Mouse (Mus musculus) neural tube, embryonic 14.5 days (tissue): ENCODE measurements at regions not wholly inside any gene's neighbourhood (a gene's known extent, or its start where the extent isn't known, plus 50 kb on each side); places are given as distances from the start of the nearest gene placed in this dataset.
"Not testable (repeated sequence)": the region's sequence is repeated elsewhere in the genome, so short reads cannot be mapped to it uniquely, and the experiment has no call there.

Source experiments
- ATAC-seq: fragments of 200-750 bp; cut with Nextera tagmentation; 2 replicates; pipeline ENCODE4 v1.8.0; 2017; ENCODE audit warnings: low read depth, mild to moderate bottlenecking, moderate TSS enrichment, moderate library complexity
- H3K27ac ChIP-seq: fragments of 300-500 bp; sonication (generic); 2 replicates; pipeline ENCODE4 v1.5.1; 2014; ENCODE audit warnings: low read depth, mild to moderate bottlenecking, control low read depth, low read length, moderate library complexity, mixed read lengths
- H3K27me3 ChIP-seq: fragments of 300-500 bp; sonication (generic); 2 replicates; pipeline ENCODE4 v1.6.1; 2014; ENCODE audit warnings: low read length; ENCODE audit not compliant: control insufficient read depth, insufficient read depth
- H3K36me3 ChIP-seq: fragments of 300-500 bp; sonication (generic); 2 replicates; pipeline ENCODE4 v1.6.1; 2014; ENCODE audit warnings: low read length, mixed read lengths; ENCODE audit not compliant: control insufficient read depth, insufficient read depth
- H3K4me1 ChIP-seq: fragments of 300-500 bp; sonication (generic); 2 replicates; pipeline ENCODE4 v1.6.1; 2014; ENCODE audit warnings: low read length; ENCODE audit not compliant: control insufficient read depth, insufficient read depth
- H3K4me2 ChIP-seq: fragments of 300-500 bp; sonication (generic); 2 replicates; pipeline ENCODE4 v1.6.1; 2014; ENCODE audit warnings: mild to moderate bottlenecking, low read depth, low read length, control low read depth
- H3K4me3 ChIP-seq: fragments of 300-500 bp; sonication (generic); 2 replicates; pipeline ENCODE4 v1.5.1; 2014; ENCODE audit warnings: low read depth, low read length, control low read depth, mixed read lengths
- H3K9ac ChIP-seq: fragments of 300-500 bp; sonication (generic); replicated peaks from 2 replicates; pipeline ENCODE4 v1.6.1; 2014; ENCODE audit warnings: low read depth, mild to moderate bottlenecking, control low read depth, low read length, mixed read lengths
- H3K9me3 ChIP-seq: fragments of 300-500 bp; sonication (generic); 2 replicates; pipeline ENCODE4 v1.6.1; 2016; ENCODE audit warnings: low read length; ENCODE audit not compliant: control insufficient read depth
- WGBS: fragments of 180-500 bp; shearing (Covaris S2); extraction: QIAGEN DNeasy Blood & Tissue Kit; methylation state at CpG from one replicate; pipeline ENCODE4 v1.1.7; 2014; 5-methylcytosine and 5-hydroxymethylcytosine counted together

DNA sequence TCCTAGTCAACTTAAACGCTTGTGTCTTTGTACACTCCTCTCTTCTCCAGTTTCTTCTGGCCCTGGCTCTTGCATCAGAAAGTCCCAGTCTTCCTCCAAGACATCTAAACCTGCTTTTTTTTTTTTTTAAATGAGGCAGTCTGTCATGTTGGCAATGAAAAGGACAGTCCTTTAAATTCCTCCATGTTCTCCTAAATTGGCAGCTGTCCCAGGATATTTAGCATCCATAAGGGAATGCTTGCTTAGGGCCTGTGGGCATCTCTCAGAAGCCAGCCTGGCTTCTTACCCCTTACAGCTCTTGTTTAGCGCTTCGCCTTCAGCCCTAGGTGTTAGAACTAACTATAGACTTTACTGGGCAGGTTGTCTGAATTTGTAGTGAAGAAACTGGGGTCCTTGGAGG lies 311.2 kb downstream of the Eipr1 start:
- Histone ChIP-seq H3K4me1 (peaks cover 14% of the 10 kb centered on the region), H3K4me2 (no peak overlapping the region), H3K27ac (peak overlapping the region; percentile 16), H3K9me3 (no peaks in the 10 kb centered on the region), H3K36me3 (no peaks in the 10 kb centered on the region), H3K27me3 (no peaks in the 10 kb centered on the region), H3K9ac (no peak overlapping the region), H3K4me3 (no peak overlapping the region)
- no peak for ATAC-seq
- WGBS, result 70% methylated on average over 3 of the region's 3 CpGs

DNA sequence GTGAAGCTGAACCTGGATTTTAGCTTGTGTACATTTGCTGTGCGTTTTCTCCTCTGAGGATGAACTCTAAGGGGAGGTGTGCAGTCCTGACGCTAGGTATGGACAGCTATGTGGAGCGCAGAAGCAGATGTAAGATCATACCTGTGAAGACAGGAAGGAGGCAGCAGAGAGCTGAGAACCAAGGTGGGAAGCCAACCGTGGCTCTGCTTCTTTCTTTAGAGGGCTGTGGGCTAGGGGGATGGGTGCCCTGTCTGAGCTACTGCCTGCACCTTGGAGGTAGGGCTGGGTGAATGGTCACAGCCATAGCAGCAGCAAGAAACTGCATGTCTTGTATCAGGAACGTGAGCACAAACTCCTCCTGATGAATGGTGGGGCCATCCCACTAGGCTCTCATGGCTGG lies 316.6 kb downstream of the Eipr1 start:
- no peaks in the 10 kb centered on the region for H3K9me3 ChIP-seq
- H3K4me1 ChIP-seq, result peaks cover under 1% of the 10 kb centered on the region; the same call in 1 of the 2 replicates
- ATAC-seq, result peak; percentile 70
- no peak overlapping the region for H3K27ac ChIP-seq
- 35% methylated on average over 5 of the region's 5 CpGs for WGBS
- no peak overlapping the region for H3K4me3 ChIP-seq
- H3K27me3 ChIP-seq, result no peaks in the 10 kb centered on the region
- H3K9ac ChIP-seq, result no peak overlapping the region
- H3K36me3 ChIP-seq, result no peaks in the 10 kb centered on the region
- H3K4me2 ChIP-seq, result no peak overlapping the region

DNA sequence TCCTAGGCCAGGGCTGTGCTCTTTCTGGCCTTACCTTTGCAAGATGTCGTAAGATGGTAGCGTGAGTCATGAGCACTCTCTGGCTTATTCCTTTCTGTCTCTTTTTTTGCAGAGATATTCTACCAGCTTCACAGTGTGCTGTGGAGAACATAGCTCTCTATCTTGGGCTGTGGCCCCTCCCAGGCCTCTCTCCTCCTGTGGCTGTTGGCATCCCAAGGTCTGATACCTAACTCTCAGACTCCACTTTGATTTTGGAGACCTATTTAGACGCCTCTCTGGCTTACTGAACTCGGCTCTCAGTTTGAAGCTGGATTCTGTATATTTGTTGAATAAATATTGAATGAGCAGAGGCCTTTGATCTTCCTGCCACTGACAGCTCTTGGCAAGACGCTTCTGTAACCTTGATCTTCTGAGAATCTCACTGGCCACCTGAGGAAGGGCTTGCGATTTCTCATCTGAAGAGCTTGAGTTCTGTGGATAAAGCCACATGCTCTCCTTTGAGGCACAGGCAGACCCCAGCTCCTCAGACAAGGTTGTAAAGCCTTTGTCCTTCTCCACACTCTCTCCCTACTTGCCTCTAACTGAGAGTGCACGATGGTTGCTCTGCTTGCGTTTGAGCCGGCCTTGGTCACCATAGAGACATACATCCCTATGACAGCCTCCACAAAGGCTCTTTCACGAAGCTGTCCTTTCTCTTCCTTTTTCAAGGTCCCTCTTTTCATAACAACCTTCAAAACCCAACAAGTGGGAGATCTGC lies 323.7 kb downstream of the Eipr1 start:
- no peaks in the 10 kb centered on the region for H3K36me3 ChIP-seq
- H3K4me2 ChIP-seq, result no peak overlapping the region
- no peaks in the 10 kb centered on the region for H3K9me3 ChIP-seq
- no peak for ATAC-seq
- no peaks in the 10 kb centered on the region for H3K4me1 ChIP-seq
- WGBS, result 62% methylated on average over 10 of the region's 10 CpGs
- no peak overlapping the region for H3K27ac ChIP-seq
- no peak overlapping the region for H3K4me3 ChIP-seq
- no peaks in the 10 kb centered on the region for H3K27me3 ChIP-seq
- H3K9ac ChIP-seq, result no peak overlapping the region

DNA sequence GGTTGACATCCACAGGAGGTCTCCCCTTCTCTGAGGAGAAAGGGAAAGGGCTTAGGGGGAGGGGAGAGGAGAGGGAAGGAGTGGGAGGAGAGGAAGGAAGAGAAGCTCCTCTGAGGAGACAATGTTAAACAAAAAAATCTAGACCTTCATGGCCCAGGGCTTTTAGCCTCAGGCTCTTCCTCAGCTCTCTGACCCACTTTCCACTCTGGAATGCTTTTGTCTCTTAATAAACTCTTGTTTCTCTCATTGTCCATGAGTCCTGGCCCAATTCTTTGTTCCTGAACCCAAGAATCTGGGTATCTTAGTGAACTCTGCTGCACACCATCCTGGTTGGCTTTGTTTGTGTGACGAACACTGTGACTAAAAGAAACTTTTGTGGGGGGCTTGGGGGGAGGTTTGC lies 325.0 kb downstream of the Eipr1 start:
- H3K27ac ChIP-seq, result no peak overlapping the region
- no peaks in the 10 kb centered on the region for H3K27me3 ChIP-seq
- H3K4me1 ChIP-seq, result no peaks in the 10 kb centered on the region
- no peak overlapping the region for H3K4me3 ChIP-seq
- 70% methylated on average over 1 of the region's 1 CpGs for WGBS
- H3K9me3 ChIP-seq, result no peaks in the 10 kb centered on the region
- H3K4me2 ChIP-seq, result no peak overlapping the region
- H3K9ac ChIP-seq, result no peak overlapping the region
- H3K36me3 ChIP-seq, result no peaks in the 10 kb centered on the region
- ATAC-seq, result no peak

DNA sequence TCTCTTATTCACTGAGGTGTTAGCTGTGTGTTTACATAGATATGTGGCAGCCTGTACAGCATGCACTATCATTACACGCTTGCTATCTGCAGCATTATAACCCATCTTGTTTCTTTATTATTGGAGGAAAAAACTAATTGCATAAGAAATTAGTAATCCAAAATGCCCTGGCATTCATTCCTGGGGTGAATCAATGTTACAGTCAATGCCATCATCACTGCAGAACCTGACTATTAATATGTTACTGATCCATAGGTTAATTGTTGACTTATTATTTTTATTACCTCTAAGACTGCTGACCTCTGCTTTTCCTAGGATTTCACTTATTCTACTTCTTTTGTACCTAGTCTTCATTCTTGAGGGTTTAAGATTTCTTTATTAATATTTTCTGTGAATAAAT lies 327.4 kb downstream of the Eipr1 start:
- Histone ChIP-seq H3K9me3 (no peaks in the 10 kb centered on the region), H3K9ac (no peak overlapping the region), H3K27me3 (no peaks in the 10 kb centered on the region), H3K4me2 (no peak overlapping the region), H3K27ac (no peak overlapping the region), H3K4me1 (peaks cover 11% of the 10 kb centered on the region), H3K4me3 (no peak overlapping the region), H3K36me3 (no peaks in the 10 kb centered on the region)
- 93% methylated on average over 1 of the region's 1 CpGs for WGBS
- ATAC-seq, result no peak

DNA sequence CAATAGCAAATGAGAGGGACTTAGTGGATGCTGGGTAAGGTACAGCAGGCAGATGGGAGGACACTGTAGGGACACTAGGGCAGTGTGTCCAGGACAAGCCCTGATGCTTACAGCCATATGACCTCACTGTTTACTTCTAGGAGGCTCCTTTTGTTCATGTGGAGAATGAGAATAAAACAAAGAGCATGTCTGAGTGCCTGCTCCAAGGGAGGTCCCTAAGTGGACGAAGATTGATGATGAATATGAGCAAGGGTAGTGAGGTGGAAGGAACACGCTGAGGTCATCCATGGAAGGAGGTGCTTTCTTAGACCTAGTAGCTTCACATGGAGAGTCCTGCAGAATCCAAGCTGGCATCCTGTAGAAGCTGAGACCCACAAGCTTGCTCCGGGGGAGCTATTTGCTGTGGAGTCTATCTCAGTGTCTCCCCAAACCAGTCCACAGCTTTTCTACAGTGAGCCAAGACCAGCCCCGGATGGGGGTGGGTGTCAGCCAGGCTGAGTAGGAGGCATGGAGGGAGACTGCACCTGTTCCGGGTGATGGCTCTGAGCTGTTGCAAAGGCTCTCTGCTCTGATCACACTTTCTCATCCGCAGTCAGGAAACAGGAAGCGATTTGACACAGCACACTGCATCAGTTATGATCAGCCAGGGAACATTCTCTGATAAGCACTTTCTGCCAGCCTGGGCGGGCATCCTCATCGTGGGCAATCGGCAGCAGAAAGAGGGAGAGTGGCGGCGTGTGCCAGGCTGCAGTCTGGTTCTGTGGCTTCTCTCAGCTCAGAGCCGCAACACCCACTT lies 332.0 kb downstream of the Eipr1 start:
- H3K27ac ChIP-seq, result peak overlapping the region; percentile 45
- H3K4me2 ChIP-seq, result no peak overlapping the region
- no peak overlapping the region for H3K4me3 ChIP-seq
- peaks cover 11% of the 10 kb centered on the region for H3K4me1 ChIP-seq
- H3K36me3 ChIP-seq, result no peaks in the 10 kb centered on the region
- no peaks in the 10 kb centered on the region for H3K27me3 ChIP-seq
- ATAC-seq, result peak; percentile 71
- H3K9me3 ChIP-seq, result no peaks in the 10 kb centered on the region
- H3K9ac ChIP-seq, result no peak overlapping the region
- WGBS, result 48% methylated on average over 13 of the region's 13 CpGs

DNA sequence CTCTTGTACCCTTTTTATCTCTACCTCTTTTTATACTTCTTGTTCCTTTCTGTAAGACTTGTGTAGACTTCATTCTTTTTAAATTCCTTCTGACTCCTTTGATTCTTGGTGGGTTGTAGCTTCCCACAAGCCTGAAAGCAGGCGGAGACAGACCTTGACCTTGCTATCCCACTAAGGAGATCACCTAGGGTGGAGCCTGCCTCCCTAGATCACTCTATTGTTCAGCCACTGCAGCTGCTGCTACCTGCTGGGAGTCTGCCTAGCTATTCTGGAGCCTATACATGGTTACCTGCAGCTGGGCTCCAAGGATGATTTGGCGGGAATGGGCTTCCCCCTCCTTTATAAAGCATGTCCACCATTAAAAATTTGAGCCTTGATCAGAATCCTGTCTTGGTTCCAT lies 335.6 kb downstream of the Eipr1 start:
- H3K9ac ChIP-seq, ATAC-seq: not testable (repeated sequence)
- 70% methylated on average over 2 of the region's 2 CpGs for WGBS

DNA sequence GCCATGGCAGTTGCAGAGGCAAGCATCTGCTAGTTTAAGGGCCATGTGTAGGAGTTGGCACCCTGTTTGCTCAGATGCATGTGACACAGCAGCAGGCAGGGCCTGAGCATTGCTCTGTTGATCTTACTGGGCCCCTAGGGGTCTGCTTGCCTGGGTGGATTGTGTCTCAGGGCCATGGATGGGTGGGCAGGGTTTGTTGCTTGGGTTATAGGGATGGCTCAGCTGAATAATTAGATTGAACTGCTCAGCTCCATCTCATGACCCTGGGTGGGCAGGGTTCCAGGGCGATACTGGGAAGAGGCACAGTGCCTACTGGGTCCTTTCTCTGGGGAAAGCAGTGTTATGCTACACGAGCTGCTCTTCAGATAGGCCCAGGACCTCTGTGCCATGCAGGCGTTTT lies 338.0 kb downstream of the Eipr1 start:
- Histone ChIP-seq H3K27me3 (no peaks in the 10 kb centered on the region), H3K4me3 (no peak overlapping the region), H3K9me3 (no peaks in the 10 kb centered on the region), H3K9ac (no peak overlapping the region), H3K4me2 (no peak overlapping the region), H3K36me3 (no peaks in the 10 kb centered on the region), H3K27ac (no peak overlapping the region), H3K4me1 (no peaks in the 10 kb centered on the region)
- peak; percentile 49; the same call in 1 of the 2 replicates for ATAC-seq
- 39% methylated on average over 3 of the region's 3 CpGs for WGBS

More for the DNA sequence above, 335.6 kb downstream of the Eipr1 start:
- not testable (repeated sequence) for H3K4me3 ChIP-seq, H3K27ac ChIP-seq, H3K4me2 ChIP-seq, H3K27me3 ChIP-seq, H3K9me3 ChIP-seq, H3K36me3 ChIP-seq
- peaks cover 11% of the 10 kb centered on the region for H3K4me1 ChIP-seq

DNA sequence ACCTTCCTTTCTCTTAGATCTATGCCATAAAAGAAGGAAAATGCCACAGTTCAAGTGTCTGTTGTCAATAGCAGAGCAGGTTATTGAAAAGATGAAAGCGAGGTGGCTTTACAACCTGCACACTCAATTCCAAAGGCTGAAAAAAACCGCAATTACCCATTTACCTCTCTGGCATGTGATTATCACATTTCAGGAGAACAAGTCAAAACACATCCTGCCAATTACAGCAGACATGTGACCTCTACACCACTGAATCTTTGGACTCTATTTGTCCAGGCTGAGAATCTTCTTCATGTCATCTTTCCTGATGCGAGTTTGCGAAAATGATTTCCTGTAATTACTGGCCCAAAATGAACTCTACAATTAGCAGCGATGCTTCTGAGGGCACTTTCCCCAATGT lies 338.8 kb downstream of the Eipr1 start:
- no peak overlapping the region for H3K9ac ChIP-seq
- H3K4me3 ChIP-seq, result no peak overlapping the region
- no peak overlapping the region for H3K27ac ChIP-seq
- no peaks in the 10 kb centered on the region for H3K27me3 ChIP-seq
- H3K36me3 ChIP-seq, result no peaks in the 10 kb centered on the region
- no peak overlapping the region for H3K4me2 ChIP-seq
- 69% methylated on average over 5 of the region's 5 CpGs for WGBS
- peaks cover 5% of the 10 kb centered on the region for H3K4me1 ChIP-seq
- ATAC-seq, result no peak
- H3K9me3 ChIP-seq, result no peaks in the 10 kb centered on the region
